Mouse (Mus musculus) spleen, embryonic (tissue): ENCODE measurements around the gene Slc25a20.
"Not testable (repeated sequence)": the region's sequence is repeated elsewhere in the genome, so short reads cannot be mapped to it uniquely, and the experiment has no call there.

Source experiments
- CTCF ChIA-PET: fragments of 350-600 bp; sonication (Branson Sonifier 250); formaldehyde crosslinking; loops from one replicate; lab custom pipeline; 2022; lab: Charles Lee

Gene Slc25a20

GRCm38 (mm10) chr9:108661677-108662612 is at the start of gene Slc25a20:
Slc25a20 (plus strand) TSS chr9:108662088.
- CTCF ChIA-PET: interaction anchor here (1.1 kb wide), 1 partner anchor 11 kb away, joined by 5 read pairs; no protein-coding TSS in a partner anchor

GRCm38 (mm10) chr9:108617301-108617700 is 44.6 kb upstream of the Slc25a20 start:
- CTCF ChIA-PET: no interaction called here

- CTCF ChIA-PET: no interaction called here
Measured at GRCm38 (mm10) chr9:108626498-108626897, 35.4 kb upstream of the Slc25a20 start.

GRCm38 (mm10) chr9:108628141-108628540 is 33.7 kb upstream of the Slc25a20 start:
- CTCF ChIA-PET: no interaction called here

GRCm38 (mm10) chr9:108630683-108631082 is 31.2 kb upstream of the Slc25a20 start:
- CTCF ChIA-PET: no interaction called here

- CTCF ChIA-PET: interaction anchor here (0.6 kb wide), 1 partner anchor 249 kb away, joined by 4 read pairs; no protein-coding TSS in a partner anchor
Measured at GRCm38 (mm10) chr9:108631631-108632256, 30.1 kb upstream of the Slc25a20 start.

GRCm38 (mm10) chr9:108632375-108632774 is 29.5 kb upstream of the Slc25a20 start:
- CTCF ChIA-PET: no interaction called here

GRCm38 (mm10) chr9:108633846-108634245 is 28.0 kb upstream of the Slc25a20 start:
- CTCF ChIA-PET: interaction anchor here (0.7 kb wide), 1 partner anchor 52 kb away, joined by 7 read pairs; no protein-coding TSS in a partner anchor

- CTCF ChIA-PET: no interaction called here
Measured at GRCm38 (mm10) chr9:108635415-108635814, 26.5 kb upstream of the Slc25a20 start.

- CTCF ChIA-PET: no interaction called here
Measured at GRCm38 (mm10) chr9:108639825-108640224, 22.1 kb upstream of the Slc25a20 start.

GRCm38 (mm10) chr9:108648166-108648565 is 13.7 kb upstream of the Slc25a20 start:
- CTCF ChIA-PET: no interaction called here

GRCm38 (mm10) chr9:108648611-108649560 is 13.0 kb upstream of the Slc25a20 start, which contains the start of gene Arih2:
Arih2 (minus strand) TSS chr9:108649386.
- CTCF ChIA-PET: interaction anchor here (0.5 kb wide), 2 partner anchors 20 to 744 kb away, joined by 3 to 4 read pairs; no protein-coding TSS in a partner anchor

GRCm38 (mm10) chr9:108649561-108650440 is 12.1 kb upstream of the Slc25a20 start:
- CTCF ChIA-PET: interaction anchor here (0.5 to 0.7 kb wide), 3 partner anchors 19 to 745 kb away, joined by 3 to 5 read pairs (median 4); no protein-coding TSS in a partner anchor

- CTCF ChIA-PET: no interaction called here
Measured at GRCm38 (mm10) chr9:108654566-108655464, 7.1 kb upstream of the Slc25a20 start.

- CTCF ChIA-PET: not testable (repeated sequence)
Measured at GRCm38 (mm10) chr9:108655865-108656264, 6.0 kb upstream of the Slc25a20 start.

GRCm38 (mm10) chr9:108662660-108663059 is 772 bp downstream of the Slc25a20 start:
- CTCF ChIA-PET: interaction anchor here (1.1 kb wide), 1 partner anchor 11 kb away, joined by 5 read pairs; no protein-coding TSS in a partner anchor

- CTCF ChIA-PET: interaction anchor here (0.6 kb wide), 1 partner anchor 134 kb away, joined by 6 read pairs; no protein-coding TSS in a partner anchor
Measured at GRCm38 (mm10) chr9:108669875-108670274, 8.0 kb downstream of the Slc25a20 start.

- CTCF ChIA-PET: interaction anchor here (0.5 to 1.7 kb wide), 3 partner anchors 10 to 305 kb away, joined by 3 to 5 read pairs (median 4); no protein-coding TSS in a partner anchor
Measured at GRCm38 (mm10) chr9:108673151-108673550, 11.3 kb downstream of the Slc25a20 start.

GRCm38 (mm10) chr9:108680026-108680425 is 18.1 kb downstream of the Slc25a20 start:
- CTCF ChIA-PET: no interaction called here
